Mouse (Mus musculus) urinary bladder, postnatal 36 days (tissue): Measurements from ENCODE around the gene Duoxa2.

Experiments used
- DNase-seq, 2 experiments: peaks; one replicate each; pipeline ENCODE4 v3.0.0; 2022; ENCODE audit warnings: low spot score in 2 of 2, mixed read lengths in 1 of 2

The Duoxa2 gene

GRCm38 (mm10) chr2:122351931-122352329 lies 53.2 kb downstream of the Duoxa2 start:
- no peak for DNase-seq
